Mouse (Mus musculus) ovary, postnatal 36 days (tissue): Measurements from ENCODE around the gene Klhl21.

ENCODE experiments used
- DNase-seq: peaks from one replicate; pipeline ENCODE4 v3.0.0; 2022; ENCODE audit warnings: low spot score, mixed read lengths

The Klhl21 gene

GRCm38 (mm10) chr4:151996173-151996950, 12.2 kb upstream of the Klhl21 start, which contains the start of gene Phf13:
Gene Phf13, minus strand, starts transcription at chr4:151996258.
- peak; percentile 98 for DNase-seq

GRCm38 (mm10) chr4:151996951-151997222, 11.7 kb upstream of the Klhl21 start:
- DNase-seq: no peak

DNA sequence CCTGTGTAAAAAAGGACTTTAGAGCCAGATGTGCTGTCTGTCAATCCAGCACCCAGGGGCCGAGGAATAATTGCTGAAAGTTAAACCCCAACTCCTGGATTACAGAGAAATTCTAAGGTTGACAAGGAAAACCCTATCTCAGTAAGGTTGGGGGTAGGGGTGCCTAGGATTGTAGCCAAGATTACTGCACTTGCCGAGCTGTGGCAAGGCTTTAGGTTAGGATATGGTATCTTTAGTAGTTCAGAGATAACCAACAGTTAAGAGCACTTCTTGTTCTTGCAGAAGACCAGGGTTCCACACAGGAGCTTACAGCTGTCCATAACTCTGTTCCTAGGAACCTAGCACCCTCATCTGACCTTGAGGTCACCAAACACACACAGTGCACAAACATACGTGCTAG, 10.9 kb upstream of the Klhl21 start:
- DNase-seq: no peak

- DNase-seq: no peak
Observed at GRCm38 (mm10) chr4:151999481-151999880, 9.1 kb upstream of the Klhl21 start.

DNA sequence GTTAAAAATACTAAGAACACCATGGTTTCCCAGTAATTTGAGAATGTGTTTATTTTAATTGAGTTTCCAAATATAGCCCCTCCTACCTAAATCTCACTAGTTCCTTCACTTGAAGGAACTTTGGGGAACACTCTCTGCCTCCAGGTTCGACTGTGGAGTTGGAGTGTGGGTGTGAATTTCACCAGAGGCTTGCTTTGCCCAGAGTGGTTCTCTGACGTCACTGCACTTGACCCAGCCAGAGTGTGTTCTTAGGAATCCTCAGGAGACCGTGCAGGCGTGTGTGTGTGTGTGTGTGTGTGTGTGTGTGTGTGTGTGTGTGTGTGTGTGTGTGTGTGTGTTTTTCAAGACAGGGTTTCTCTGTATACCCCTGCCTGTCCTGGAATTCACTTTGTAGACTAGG, 7.7 kb upstream of the Klhl21 start:
- DNase-seq: no peak

- DNase-seq: no peak
Observed at GRCm38 (mm10) chr4:152001335-152001734, 7.3 kb upstream of the Klhl21 start.

GRCm38 (mm10) chr4:152002063-152002462, 6.5 kb upstream of the Klhl21 start:
- no peak for DNase-seq

DNA sequence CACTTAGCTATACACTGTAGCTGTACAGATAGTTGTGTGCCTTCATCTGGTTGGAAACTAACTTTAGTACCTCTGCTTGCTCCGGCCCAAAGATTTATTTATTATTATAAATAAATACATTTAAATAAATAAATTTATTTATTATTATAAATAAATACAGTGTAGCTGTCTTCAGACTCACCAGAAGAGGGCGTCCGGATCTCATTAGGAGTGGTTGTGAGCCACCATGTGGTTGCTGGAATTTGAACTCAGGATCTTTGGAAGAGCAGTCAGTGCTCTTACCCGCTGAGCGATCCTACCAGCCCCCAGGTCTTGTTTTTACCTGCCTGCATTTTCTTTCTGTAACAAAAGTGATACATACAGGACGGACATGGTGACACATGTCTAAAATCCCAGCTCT, 2.5 kb upstream of the Klhl21 start:
- DNase-seq: no peak

- no peak for DNase-seq
Observed at GRCm38 (mm10) chr4:152006812-152007211, 1.8 kb upstream of the Klhl21 start.

GRCm38 (mm10) chr4:152007481-152008147, 989 bp upstream of the Klhl21 start:
- DNase-seq: no peak

DNA sequence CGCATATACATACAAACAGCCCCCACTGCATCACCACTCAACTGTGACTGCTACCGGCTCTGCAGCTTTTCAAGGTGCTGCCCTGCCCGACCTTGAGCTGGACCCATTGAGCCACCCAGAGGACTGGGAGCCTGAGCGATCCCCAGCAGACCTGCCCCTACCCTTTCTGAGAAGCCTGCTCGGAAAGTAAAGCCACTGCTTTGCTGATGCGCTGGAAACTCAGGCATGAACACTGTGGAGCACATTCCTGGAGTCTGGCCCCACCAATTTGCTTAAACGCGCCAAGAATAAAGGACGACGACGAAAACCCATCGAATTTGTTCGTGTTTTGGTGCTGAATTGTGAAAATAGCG, 479 bp upstream of the Klhl21 start:
- no peak for DNase-seq

GRCm38 (mm10) chr4:152009076-152010051, 761 bp downstream of the Klhl21 start:
- peak; percentile 50 for DNase-seq

- peak; percentile 48 for DNase-seq
Observed at GRCm38 (mm10) chr4:152010091-152010706, 1.6 kb downstream of the Klhl21 start.

DNA sequence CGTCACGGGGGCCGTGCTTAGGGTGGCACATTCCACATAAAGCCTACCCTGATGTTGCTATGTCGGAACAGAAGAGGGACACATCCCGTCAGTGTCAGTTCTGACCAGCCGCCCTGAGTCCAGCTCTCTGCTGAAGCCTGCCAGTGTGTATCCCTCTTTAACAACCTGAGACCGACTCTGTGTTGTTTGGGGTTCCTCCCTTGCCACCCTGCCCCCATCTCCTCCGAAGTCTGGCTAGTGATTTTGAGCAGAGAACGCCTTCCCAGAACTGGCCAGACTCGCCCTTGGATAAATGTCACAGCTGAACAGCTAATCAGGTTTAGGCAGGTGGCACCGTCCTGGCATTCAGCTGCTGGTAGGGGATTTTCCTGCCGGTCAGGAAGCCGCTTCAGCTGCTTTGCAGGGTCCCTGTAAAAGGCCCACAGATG, 2.1 kb downstream of the Klhl21 start:
- DNase-seq: no peak

- DNase-seq: no peak
Observed at GRCm38 (mm10) chr4:152011171-152011760, 2.7 kb downstream of the Klhl21 start.

GRCm38 (mm10) chr4:152012109-152012508, 3.5 kb downstream of the Klhl21 start:
- DNase-seq: no peak

- peak; percentile 64 for DNase-seq
Observed at GRCm38 (mm10) chr4:152013036-152013813, 4.6 kb downstream of the Klhl21 start.

DNA sequence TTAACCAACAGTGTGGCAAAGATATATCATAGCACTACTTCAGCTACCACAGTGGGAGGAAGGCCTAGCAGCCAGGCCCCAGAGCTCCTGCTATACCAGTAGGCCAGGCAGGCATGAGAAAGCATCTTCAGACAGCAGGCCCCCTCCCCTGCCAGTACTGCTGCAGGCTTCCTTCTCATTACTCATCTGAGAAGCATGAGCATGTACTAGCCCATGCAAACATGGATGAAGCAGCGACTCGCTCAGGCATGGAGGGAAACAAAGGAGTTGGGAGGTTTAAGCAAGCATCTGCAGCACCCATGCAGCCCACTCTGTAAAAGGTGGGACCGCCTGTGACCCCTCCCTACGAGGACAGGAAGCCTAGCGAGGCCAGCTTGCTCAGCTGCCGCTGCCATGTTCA, 10.5 kb downstream of the Klhl21 start:
- no peak for DNase-seq

GRCm38 (mm10) chr4:152020024-152020423, 11.4 kb downstream of the Klhl21 start:
- no peak for DNase-seq

DNA sequence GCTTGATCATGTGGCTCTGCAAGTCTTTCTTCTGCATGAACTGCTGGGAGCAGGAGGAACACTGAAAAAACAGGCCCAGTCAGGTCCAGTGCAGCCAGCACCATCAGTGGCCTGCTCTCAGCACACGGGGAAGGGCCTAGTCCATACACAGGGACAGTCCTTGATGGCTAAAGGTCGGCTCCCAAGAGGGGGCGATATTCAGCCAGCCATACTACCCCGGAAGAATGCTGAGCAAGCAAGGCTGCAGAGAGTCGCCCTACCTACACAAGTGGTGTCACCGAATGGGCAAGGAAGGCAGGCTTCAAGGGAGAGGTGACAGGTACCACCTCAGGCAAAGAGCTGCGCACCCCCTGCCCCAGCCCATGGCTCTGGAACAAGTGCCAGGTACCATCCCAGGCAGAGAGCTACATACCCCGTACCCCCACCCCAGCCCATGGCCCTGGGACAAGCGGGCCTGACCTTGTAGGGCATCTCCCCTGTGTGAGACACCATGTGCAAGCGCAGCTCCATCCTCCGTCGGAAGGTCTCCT, 13.0 kb downstream of the Klhl21 start:
- DNase-seq: no peak

GRCm38 (mm10) chr4:152022506-152022905, 13.9 kb downstream of the Klhl21 start:
- no peak for DNase-seq
